Mouse (Mus musculus) skeletal muscle tissue, adult 2 months (tissue): ENCODE measurements around the gene Ebf1.

Experiments used
- DNase-seq: peaks from one replicate; pipeline ENCODE4 v3.0.0-alpha.2; 2012; ENCODE audit warnings: low read depth, low spot score

The Ebf1 gene

GRCm38 (mm10) chr11:44949140-44949539, 332.0 kb downstream of the Ebf1 start:
- DNase-seq: no peak

GRCm38 (mm10) chr11:44950319-44950718, 333.2 kb downstream of the Ebf1 start:
- no peak for DNase-seq

- DNase-seq: no peak
Observed at GRCm38 (mm10) chr11:44951506-44951905, 334.4 kb downstream of the Ebf1 start.

- no peak for DNase-seq
Observed at GRCm38 (mm10) chr11:44953337-44953736, 336.2 kb downstream of the Ebf1 start.

GRCm38 (mm10) chr11:44953863-44954262, 336.7 kb downstream of the Ebf1 start:
- DNase-seq: no peak

- DNase-seq: no peak
Observed at GRCm38 (mm10) chr11:44954362-44954761, 337.2 kb downstream of the Ebf1 start.

GRCm38 (mm10) chr11:44962746-44963440, 345.8 kb downstream of the Ebf1 start:
- no peak for DNase-seq

- no peak for DNase-seq
Observed at GRCm38 (mm10) chr11:44969011-44969410, 351.9 kb downstream of the Ebf1 start.

GRCm38 (mm10) chr11:44974271-44974670, 357.2 kb downstream of the Ebf1 start:
- no peak for DNase-seq

- peak; percentile 21 for DNase-seq
Observed at GRCm38 (mm10) chr11:44975151-44975550, 358.0 kb downstream of the Ebf1 start.

- DNase-seq: no peak
Observed at GRCm38 (mm10) chr11:44976254-44976802, 359.2 kb downstream of the Ebf1 start.

GRCm38 (mm10) chr11:44977921-44978397, 360.8 kb downstream of the Ebf1 start:
- DNase-seq: no peak

- no peak for DNase-seq
Observed at GRCm38 (mm10) chr11:44979391-44979790, 362.3 kb downstream of the Ebf1 start.

- DNase-seq: no peak
Observed at GRCm38 (mm10) chr11:44982225-44982624, 365.1 kb downstream of the Ebf1 start.

GRCm38 (mm10) chr11:44983961-44984360, 366.8 kb downstream of the Ebf1 start:
- DNase-seq: no peak

- DNase-seq: no peak
Observed at GRCm38 (mm10) chr11:44984381-44984780, 367.3 kb downstream of the Ebf1 start.

GRCm38 (mm10) chr11:44987796-44988195, 370.7 kb downstream of the Ebf1 start:
- DNase-seq: no peak

- peak; percentile 58 for DNase-seq
Observed at GRCm38 (mm10) chr11:45002681-45003286, 385.7 kb downstream of the Ebf1 start.

GRCm38 (mm10) chr11:45003716-45004437, 386.8 kb downstream of the Ebf1 start:
- no peak for DNase-seq

GRCm38 (mm10) chr11:45007311-45007710, 390.2 kb downstream of the Ebf1 start:
- no peak for DNase-seq

GRCm38 (mm10) chr11:45008078-45008477, 391.0 kb downstream of the Ebf1 start:
- DNase-seq: peak; percentile 47

- no peak for DNase-seq
Observed at GRCm38 (mm10) chr11:45008760-45009159, 391.6 kb downstream of the Ebf1 start.
